Mouse (Mus musculus) hindbrain, embryonic 14.5 days (tissue): ENCODE data around the gene Syt16. TPM values are rescaled to one million over a fixed set of nuclear protein-coding genes. Genes with fewer than 3 reads are reported as not detected.
A peak's percentile ranks its signal among the peaks of the same experiment; 100 is the strongest.

Experiments used
- ATAC-seq: fragments of 200-750 bp; cut with Nextera tagmentation; 2 replicates; pipeline ENCODE4 v1.8.0; 2017; ENCODE audit warnings: moderate number of reproducible peaks, mild to moderate bottlenecking, moderate TSS enrichment, moderate library complexity; ENCODE audit not compliant: low FRiP score
- DNase-seq: peaks from one replicate; pipeline ENCODE4 v3.0.0-alpha.2; 2015; ENCODE audit warnings: low spot score
- H3K27ac ChIP-seq: fragments of 300-500 bp; sonication (generic); 2 replicates; pipeline ENCODE4 v1.5.1; 2014; ENCODE audit warnings: mild to moderate bottlenecking, moderate library complexity
- H3K27me3 ChIP-seq: fragments of 300-500 bp; sonication (generic); 2 replicates; pipeline ENCODE4 v1.6.1; 2014; ENCODE audit warnings: mild to moderate bottlenecking, low read length, mixed read lengths; ENCODE audit not compliant: control insufficient read depth, insufficient read depth
- H3K36me3 ChIP-seq: fragments of 300-500 bp; sonication (generic); replicated peaks from 2 replicates; pipeline ENCODE4 v1.6.1; 2014; ENCODE audit not compliant: control insufficient read depth, insufficient read depth
- H3K4me1 ChIP-seq: fragments of 300-500 bp; sonication (generic); replicated peaks from 2 replicates; pipeline ENCODE4 v1.6.1; 2014; ENCODE audit warnings: antibody characterized with exemption, low read length, mixed read lengths; ENCODE audit not compliant: control insufficient read depth, insufficient read depth
- H3K4me2 ChIP-seq: fragments of 300-500 bp; sonication (generic); replicated peaks from 2 replicates; pipeline ENCODE4 v1.6.1; 2014; ENCODE audit warnings: mild to moderate bottlenecking, moderate library complexity
- H3K4me3 ChIP-seq: fragments of 300-500 bp; sonication (generic); replicated peaks from 2 replicates; pipeline ENCODE4 v1.5.1; 2014; ENCODE audit warnings: mild to moderate bottlenecking, low read length
- H3K9ac ChIP-seq: fragments of 300-500 bp; sonication (generic); 2 replicates; pipeline ENCODE4 v1.6.1; 2014
- H3K9me3 ChIP-seq: fragments of 300-500 bp; sonication (generic); 2 replicates; pipeline ENCODE4 v1.6.1; 2016; ENCODE audit warnings: low read length; ENCODE audit not compliant: control insufficient read depth
- WGBS: fragments of 180-500 bp; shearing (Covaris S2); extraction: QIAGEN DNeasy Blood & Tissue Kit; methylation state at CpG from one replicate; pipeline ENCODE4 v1.1.7; 2014; 5-methylcytosine and 5-hydroxymethylcytosine counted together
- polyA plus RNA-seq: library from polyadenylated mRNA; unstranded; fragments of >200 nt; fragmentation: Nextera tagmentation; extraction: Ambion mirVana; gene quantifications from 2 replicates; pipeline ENCODE4 v1.2.1, GENCODE M21; 2014

Gene Syt16
- polyA plus RNA-seq, 1 experiment from 2014 or later, result 79.5 TPM

DNA sequence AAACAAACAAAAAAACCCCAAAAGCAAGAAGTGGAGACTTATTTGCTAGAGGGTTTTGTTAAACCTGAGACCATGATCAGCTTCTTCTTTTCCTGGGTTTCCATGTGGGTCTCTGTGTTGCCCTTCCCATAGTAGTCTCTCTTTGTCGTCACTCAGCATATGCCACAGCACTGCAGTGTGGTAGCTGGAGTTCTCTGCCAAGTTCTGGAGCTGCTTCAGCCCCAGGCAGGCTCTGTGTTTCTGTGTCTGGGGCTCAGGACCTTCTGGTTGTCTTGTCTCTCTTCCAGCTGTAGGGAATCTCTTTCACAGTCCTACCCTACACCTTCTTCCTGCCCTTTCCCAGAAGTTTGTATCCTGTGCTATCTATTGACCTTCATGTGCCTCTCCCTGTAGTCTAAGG is 173.8 kb downstream of the Syt16 start:
- Histone ChIP-seq H3K4me3 (no peak overlapping the region), H3K4me1 (peaks cover 7% of the 10 kb centered on the region), H3K27me3 (no peaks in the 10 kb centered on the region), H3K27ac (no peak overlapping the region), H3K9me3 (no peaks in the 10 kb centered on the region), H3K9ac (no peak overlapping the region), H3K36me3 (no peaks in the 10 kb centered on the region), H3K4me2 (no peak overlapping the region)
- DNase-seq (no peak), ATAC-seq (no peak)
- WGBS, result 76% methylated on average over 1 of the region's 1 CpGs

GRCm38 (mm10) chr12:74173902-74174301 is 176.4 kb downstream of the Syt16 start:
- no peak for ATAC-seq
- Histone ChIP-seq H3K9me3 (no peaks in the 10 kb centered on the region), H3K4me2 (no peak overlapping the region), H3K4me1 (peaks cover 7% of the 10 kb centered on the region), H3K9ac (no peak overlapping the region), H3K4me3 (no peak overlapping the region), H3K27me3 (no peaks in the 10 kb centered on the region), H3K27ac (peak overlapping the region; percentile 65; the same call in 1 of the 2 replicates), H3K36me3 (no peaks in the 10 kb centered on the region)
- 23% methylated on average over 3 of the region's 3 CpGs for WGBS
- DNase-seq, result peak; percentile 59

GRCm38 (mm10) chr12:74184596-74184995 is 187.1 kb downstream of the Syt16 start:
- Histone ChIP-seq H3K4me1 (no peaks in the 10 kb centered on the region), H3K27ac (no peak overlapping the region), H3K4me3 (no peak overlapping the region), H3K4me2 (no peak overlapping the region), H3K9ac (no peak overlapping the region), H3K9me3 (peaks cover 4% of the 10 kb centered on the region; the same call in 1 of the 2 replicates), H3K27me3 (no peaks in the 10 kb centered on the region), H3K36me3 (no peaks in the 10 kb centered on the region)
- ATAC-seq, result no peak
- DNase-seq, result no peak
- 71% methylated on average over 17 of the region's 17 CpGs for WGBS

GRCm38 (mm10) chr12:74188243-74188785 is 190.9 kb downstream of the Syt16 start:
- Histone ChIP-seq H3K9me3 (peaks cover 4% of the 10 kb centered on the region; the same call in 1 of the 2 replicates), H3K9ac (no peak overlapping the region), H3K4me2 (no peak overlapping the region), H3K27ac (no peak overlapping the region), H3K4me1 (no peaks in the 10 kb centered on the region), H3K4me3 (no peak overlapping the region), H3K36me3 (no peaks in the 10 kb centered on the region), H3K27me3 (no peaks in the 10 kb centered on the region)
- 86% methylated on average over 11 of the region's 11 CpGs for WGBS
- DNase-seq, result no peak
- ATAC-seq, result no peak

GRCm38 (mm10) chr12:74188815-74189214 is 191.4 kb downstream of the Syt16 start:
- no peak for ATAC-seq
- no peaks in the 10 kb centered on the region for H3K4me1 ChIP-seq
- no peak overlapping the region for H3K9ac ChIP-seq
- H3K27me3 ChIP-seq, result no peaks in the 10 kb centered on the region
- H3K9me3 ChIP-seq, result peaks cover 4% of the 10 kb centered on the region; the same call in 1 of the 2 replicates
- no peak overlapping the region for H3K4me2 ChIP-seq
- DNase-seq, result no peak
- no peak overlapping the region for H3K27ac ChIP-seq
- 58% methylated on average over 7 of the region's 7 CpGs for WGBS
- no peak overlapping the region for H3K4me3 ChIP-seq
- no peaks in the 10 kb centered on the region for H3K36me3 ChIP-seq

- DNase-seq (no peak), ATAC-seq (no peak)
- Histone ChIP-seq H3K27me3 (no peaks in the 10 kb centered on the region), H3K27ac (no peak overlapping the region), H3K4me1 (no peaks in the 10 kb centered on the region), H3K4me2 (no peak overlapping the region), H3K9me3 (no peaks in the 10 kb centered on the region), H3K9ac (no peak overlapping the region), H3K36me3 (no peaks in the 10 kb centered on the region), H3K4me3 (no peak overlapping the region)
- WGBS, result 78% methylated on average over 4 of the region's 4 CpGs
Measured at GRCm38 (mm10) chr12:74189840-74190239, 192.4 kb downstream of the Syt16 start.

GRCm38 (mm10) chr12:74190297-74190696 is 192.8 kb downstream of the Syt16 start:
- Histone ChIP-seq H3K9me3 (no peaks in the 10 kb centered on the region), H3K27me3 (no peaks in the 10 kb centered on the region), H3K9ac (no peak overlapping the region), H3K4me3 (no peak overlapping the region), H3K4me1 (no peaks in the 10 kb centered on the region), H3K27ac (no peak overlapping the region), H3K4me2 (no peak overlapping the region), H3K36me3 (no peaks in the 10 kb centered on the region)
- ATAC-seq (no peak), DNase-seq (no peak)
- WGBS, result 92% methylated on average over 5 of the region's 5 CpGs

GRCm38 (mm10) chr12:74192552-74192951 is 195.1 kb downstream of the Syt16 start:
- Histone ChIP-seq H3K27ac (no peak overlapping the region), H3K27me3 (no peaks in the 10 kb centered on the region), H3K4me1 (no peaks in the 10 kb centered on the region), H3K9me3 (no peaks in the 10 kb centered on the region), H3K36me3 (no peaks in the 10 kb centered on the region), H3K4me3 (no peak overlapping the region), H3K4me2 (no peak overlapping the region), H3K9ac (no peak overlapping the region)
- ATAC-seq (no peak), DNase-seq (no peak)
- WGBS, result 84% methylated on average over 4 of the region's 4 CpGs

GRCm38 (mm10) chr12:74201410-74201809 is 203.9 kb downstream of the Syt16 start:
- Histone ChIP-seq H3K36me3 (no peaks in the 10 kb centered on the region), H3K4me3 (no peak overlapping the region), H3K9ac (no peak overlapping the region), H3K27ac (no peak overlapping the region), H3K27me3 (no peaks in the 10 kb centered on the region), H3K4me1 (0 out of 2 replicates have a peak, but pooled peaks cover 5% of the 10 kb centered on the region), H3K9me3 (no peaks in the 10 kb centered on the region), H3K4me2 (no peak overlapping the region)
- DNase-seq (no peak), ATAC-seq (no peak)
- 66% methylated on average over 5 of the region's 5 CpGs for WGBS
